Mouse (Mus musculus): Measurements from ENCODE around the gene Cenpt. TPM values are rescaled to one million over a fixed set of nuclear protein-coding genes. Genes with fewer than 3 reads are reported as not detected.

Gene Cenpt
- total RNA-seq, 4 experiments from 2014 or later, result 0.31 to 1.4 (median 0.72) TPM

DNA sequence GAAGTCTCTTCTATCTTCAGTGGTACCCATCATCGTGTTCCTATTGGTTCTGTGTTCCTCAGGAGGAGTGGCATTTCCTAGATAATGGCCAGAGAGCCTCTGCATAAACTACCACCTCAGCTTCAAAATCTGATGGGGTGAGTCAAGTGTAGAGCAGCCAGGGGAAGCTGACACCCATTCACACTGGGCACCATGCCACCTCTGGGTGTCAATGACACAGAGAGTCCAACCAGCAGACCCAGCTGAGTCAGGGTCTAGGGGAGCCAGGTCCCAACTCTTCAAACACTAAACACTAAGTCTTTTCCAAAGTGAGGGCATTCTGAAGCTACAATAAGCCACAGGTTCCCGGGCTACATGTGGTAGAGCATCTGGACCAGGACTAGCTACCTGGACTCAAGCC lies 44.6 kb downstream of the Cenpt start:
- DNase-seq (ENCODE audit: low spot score in 2 of 2), result peak; percentile 36 to 62

DNA sequence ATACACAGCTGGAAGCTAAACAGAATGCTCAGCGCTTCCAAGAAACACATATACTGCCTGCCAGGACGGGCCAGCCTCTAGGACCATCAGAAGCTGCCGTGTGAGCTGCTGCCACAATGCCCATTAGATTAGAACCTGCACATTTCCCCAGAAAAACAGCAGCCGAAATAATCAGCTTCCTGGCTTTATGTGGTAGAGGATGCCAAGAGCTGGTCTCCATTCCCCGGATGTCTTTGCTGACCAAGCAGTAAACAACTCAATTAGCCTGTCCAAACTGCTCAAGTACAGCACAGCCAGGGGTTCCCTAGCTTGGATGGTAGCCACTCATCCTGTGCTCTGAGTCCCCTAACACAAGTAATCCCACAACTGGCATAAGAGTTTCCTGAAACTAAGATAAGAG lies 45.3 kb downstream of the Cenpt start:
- no peak for DNase-seq (ENCODE audit: low spot score in 2 of 2)

DNA sequence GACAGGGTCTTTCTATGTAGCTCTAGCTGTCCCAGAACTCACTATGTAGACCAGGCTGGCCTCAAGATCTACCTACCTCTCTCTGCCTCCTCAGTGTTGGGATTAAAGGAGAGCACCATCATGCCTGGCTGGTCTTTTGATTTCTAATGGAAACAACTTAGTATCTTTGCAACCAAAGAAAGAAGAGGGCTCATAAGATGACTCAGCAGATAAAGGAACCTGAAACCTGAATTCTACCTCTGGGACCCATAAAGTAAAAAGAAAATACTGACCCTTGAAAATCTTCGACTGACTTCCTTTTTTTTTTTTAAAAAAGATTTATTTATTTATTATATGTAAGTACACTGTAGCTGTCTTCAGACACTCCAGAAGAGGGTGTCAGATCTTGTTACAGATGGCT lies 47.1 kb downstream of the Cenpt start:
- no peak for DNase-seq (ENCODE audit: low spot score in 2 of 2)

DNA sequence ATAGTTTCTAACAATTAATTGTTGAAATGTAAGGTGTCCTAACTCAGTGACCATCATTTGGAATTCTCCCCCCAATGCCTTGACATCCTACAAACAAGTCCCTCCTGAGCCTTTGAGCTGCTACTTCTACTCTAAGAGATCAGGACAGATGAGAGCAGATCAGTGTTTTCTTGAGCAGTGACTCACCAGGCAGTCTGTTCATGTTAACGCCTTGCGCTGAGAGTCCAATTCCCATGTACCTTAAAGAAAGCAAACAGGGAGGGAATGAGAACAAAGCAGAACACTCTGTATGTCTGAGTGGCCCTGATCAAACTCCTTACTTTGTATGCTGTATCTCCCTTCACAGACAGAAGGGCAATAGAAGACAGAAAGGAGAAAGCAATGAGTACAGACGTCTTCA lies 47.7 kb downstream of the Cenpt start:
- DNase-seq (ENCODE audit: low spot score in 2 of 2), result no peak

DNA sequence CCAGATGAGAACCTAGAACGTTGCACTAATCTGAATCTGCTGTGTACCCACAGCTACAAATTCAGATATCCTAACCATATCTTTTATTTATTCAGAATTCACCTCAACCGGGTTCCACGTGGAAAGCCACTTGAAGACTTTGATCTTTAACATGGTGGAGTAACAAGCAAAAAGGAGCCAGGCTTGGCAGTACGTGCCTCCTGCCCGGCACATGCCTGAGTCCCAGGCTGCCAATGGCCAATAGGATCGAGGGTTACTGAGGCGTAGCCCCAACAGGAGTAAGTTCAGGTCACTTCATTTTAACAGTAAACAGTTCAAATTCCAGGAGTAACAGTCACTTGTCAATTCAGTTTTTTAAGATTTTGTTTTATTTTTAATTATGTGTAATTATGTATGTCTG lies 48.3 kb downstream of the Cenpt start:
- no peak for DNase-seq (ENCODE audit: low spot score in 2 of 2)

DNA sequence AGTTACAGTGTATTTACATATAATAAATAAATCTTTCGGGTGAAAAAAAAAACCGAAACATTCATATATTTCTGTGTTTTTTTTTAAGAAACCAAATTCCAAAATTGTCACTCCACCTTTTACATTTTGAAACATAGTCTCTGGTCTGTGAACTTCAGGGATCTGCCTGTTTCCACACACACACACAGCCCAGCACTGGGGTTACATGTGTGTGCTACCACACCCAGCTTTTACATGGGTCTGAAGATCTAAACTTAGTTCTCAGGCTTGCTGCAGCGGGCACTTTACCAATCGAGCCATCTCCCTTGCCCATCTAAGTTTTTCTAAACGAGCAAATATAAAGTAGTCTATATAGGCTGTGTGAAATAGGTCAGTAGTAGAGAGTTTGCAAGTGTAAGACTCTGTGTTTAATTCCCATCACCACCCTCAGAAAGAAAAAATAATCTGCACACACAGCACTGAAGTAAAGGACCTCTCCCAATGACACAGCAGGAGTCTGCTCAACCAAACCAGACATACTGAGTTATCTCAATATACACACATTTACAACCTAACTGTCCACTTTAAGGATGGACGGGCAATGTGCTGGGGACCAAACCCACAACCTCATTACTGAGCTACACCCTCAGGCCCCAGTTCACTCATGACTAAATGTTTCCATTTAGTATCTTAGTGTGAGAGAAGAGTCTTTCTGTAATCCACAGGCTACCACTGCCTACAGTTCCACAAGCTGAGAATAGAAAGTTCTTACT lies 51.7 kb downstream of the Cenpt start:
- no peak for DNase-seq (ENCODE audit: low spot score in 2 of 2)

DNA sequence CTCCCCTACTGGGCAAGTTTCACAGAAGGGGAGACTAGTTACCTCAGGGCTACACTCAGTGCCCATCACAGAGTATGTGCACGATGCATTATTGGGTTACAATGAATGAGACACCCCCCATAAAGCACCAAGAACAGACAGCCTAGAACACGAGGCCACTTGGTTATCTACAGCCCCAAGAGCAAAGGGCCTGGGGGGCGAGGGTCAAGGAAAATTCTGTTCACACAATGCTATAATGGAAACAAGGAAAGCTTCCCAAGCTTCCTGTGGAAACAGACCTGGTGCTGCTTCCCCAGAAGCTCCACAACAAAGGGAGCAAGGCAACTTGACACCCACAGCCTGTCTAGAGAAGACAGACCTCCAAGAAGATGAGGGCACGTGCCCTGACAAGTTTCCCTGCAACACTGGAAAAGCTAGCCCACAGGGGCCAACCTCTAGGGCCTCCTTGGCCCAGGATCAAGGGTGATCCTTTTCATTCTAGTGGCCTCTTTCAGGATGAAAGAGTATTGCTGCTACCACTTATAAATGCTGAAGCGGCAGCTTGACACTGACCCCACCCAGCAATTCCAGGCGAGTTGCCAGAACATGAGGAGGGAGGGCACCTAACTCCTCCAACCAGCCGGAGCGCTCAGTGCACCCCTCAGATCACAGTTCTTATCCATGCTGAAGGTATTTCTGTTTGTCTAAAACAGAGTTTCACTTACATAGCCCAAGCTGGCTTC lies 53.8 kb downstream of the Cenpt start:
- peak; percentile 71 to 77 for DNase-seq (ENCODE audit: low spot score in 2 of 2)

DNA sequence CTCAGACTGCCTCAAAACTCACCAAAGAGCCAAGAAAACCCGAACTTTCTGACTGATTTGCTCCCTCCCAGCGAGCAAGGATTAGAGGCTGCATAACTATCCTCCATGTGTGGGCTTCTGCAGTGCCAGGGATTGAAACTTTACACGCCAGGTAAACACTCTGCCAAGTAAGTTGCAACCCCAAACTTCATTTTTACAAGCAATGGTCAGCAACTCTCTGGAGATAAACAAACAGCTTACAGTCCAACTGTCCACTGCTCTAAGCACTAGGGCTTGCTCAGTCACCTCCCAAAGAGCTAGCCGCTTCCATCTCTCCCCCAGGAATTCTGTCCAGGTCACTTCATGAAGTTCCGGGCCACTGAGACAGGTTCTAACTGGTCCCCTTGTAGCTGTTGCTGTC lies 54.7 kb downstream of the Cenpt start:
- peak in 1 of 2 experiments; percentile 34 for DNase-seq (ENCODE audit: low spot score in 2 of 2)

DNA sequence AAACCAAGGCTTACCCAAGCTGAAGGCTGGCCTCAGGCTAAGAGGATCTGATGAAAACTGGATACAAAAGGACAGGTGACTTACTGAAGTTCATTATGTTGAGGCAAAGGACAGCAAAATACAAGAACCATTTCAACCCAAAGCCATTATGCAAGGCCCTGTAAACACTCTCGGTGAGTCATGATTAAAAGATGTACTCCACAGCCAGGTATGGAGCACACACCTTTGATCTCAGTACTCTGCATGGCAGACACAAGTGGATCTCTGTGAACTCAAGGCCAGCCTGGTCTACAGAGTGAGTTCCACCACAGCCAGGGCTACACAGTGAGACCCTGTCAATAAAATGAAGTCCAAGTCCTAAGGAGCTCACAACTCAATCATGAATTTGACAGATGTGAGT lies 57.3 kb downstream of the Cenpt start:
- DNase-seq (ENCODE audit: low spot score in 2 of 2), result no peak

Other genes starting within 250 kb of the Cenpt start
- 10 to 100 TPM; 15.8 to 17.2 (median 16.6) TPM for gene Ripor1, start 248.0 kb downstream of the Cenpt start, total RNA-seq (2022)
- 10 to 100 TPM; 32.9 to 39.2 (median 34.2) TPM for gene Ctcf, start 216.7 kb downstream of the Cenpt start, total RNA-seq (2022)
- not detected for gene Agrp, start 215.9 kb downstream of the Cenpt start, total RNA-seq (2022)
- not detected for gene Carmil2, start 167.0 kb downstream of the Cenpt start, total RNA-seq (2022)
- 1 to 10 TPM; 3.4 to 5.8 (median 4.4) TPM for gene Acd, start 152.2 kb downstream of the Cenpt start, total RNA-seq (2022)
- 1 to 10 TPM; 5.5 to 8.1 (median 6.7) TPM for gene Pard6a, start 152.1 kb downstream of the Cenpt start, total RNA-seq (2022)
- not detected for gene 4933405L10Rik, start 145.6 kb downstream of the Cenpt start, total RNA-seq (2022)
- gene Enkd1, start 145.1 kb downstream of the Cenpt start, total RNA-seq (2022), result under 1 TPM; 0.48 to 0.54 (median 0.52) TPM
- 1 to 10 TPM; 7.0 to 9.1 (median 8.3) TPM for gene Gfod2, start 94.6 kb downstream of the Cenpt start, total RNA-seq (2022)
- 10 to 100 TPM; 19.3 to 25.2 (median 23.0) TPM for gene Ranbp10, start 25.9 kb downstream of the Cenpt start, total RNA-seq (2022)
- gene Tsnaxip1, start 25.5 kb downstream of the Cenpt start, total RNA-seq (2022), result not detected
- gene Thap11, start 1.9 kb upstream of the Cenpt start, total RNA-seq (2022), result 10 to 100 TPM; 20.4 to 24.1 (median 22.0) TPM
- gene Nutf2, start 7.3 kb upstream of the Cenpt start, total RNA-seq (2022), result 10 to 100 TPM; 21.4 to 44.7 (median 25.5) TPM
- gene Edc4, start 27.6 kb upstream of the Cenpt start, total RNA-seq (2022), result 10 to 100 TPM; 18.8 to 21.9 (median 20.0) TPM
- not detected for gene Nrn1l, start 40.3 kb upstream of the Cenpt start, total RNA-seq (2022)
- gene Pskh1, start 47.2 kb upstream of the Cenpt start, total RNA-seq (2022), result 10 to 100 TPM; 10.9 to 14.7 (median 12.8) TPM
- gene Ctrl, start 80.6 kb upstream of the Cenpt start, total RNA-seq (2022), result not detected
- 10 to 100 TPM; 15.3 to 22.6 (median 19.7) TPM for gene Psmb10, start 85.2 kb upstream of the Cenpt start, total RNA-seq (2022)
- gene Lcat, start 90.1 kb upstream of the Cenpt start, total RNA-seq (2022), result under 1 TPM in 2 of 4 experiments, not detected in 2; 0.24 to 0.78 TPM
- gene Slc12a4, start 112.8 kb upstream of the Cenpt start, total RNA-seq (2022), result 10 to 100 TPM; 11.8 to 12.7 (median 12.0) TPM
- gene Dpep3, start 126.2 kb upstream of the Cenpt start, total RNA-seq (2022), result not detected
- gene Dus2, start 138.1 kb upstream of the Cenpt start, total RNA-seq (2022), result 10 to 100 TPM; 10.3 to 12.7 (median 10.8) TPM
- not detected for gene Dpep2nb, start 152.7 kb upstream of the Cenpt start, total RNA-seq (2022)
- gene Ddx28, start 158.6 kb upstream of the Cenpt start, total RNA-seq (2022), result 10 to 100 TPM; 11.2 to 13.1 (median 11.7) TPM
- gene Nfatc3, start 205.6 kb upstream of the Cenpt start, total RNA-seq (2022), result 10 to 100 TPM; 23.6 to 30.5 (median 25.5) TPM

Data from gastrocnemius, adult 8-10 months (tissue).